Comparison of ENCODE assay signal across 19 mouse cellular contexts in the genomic region with DNA sequence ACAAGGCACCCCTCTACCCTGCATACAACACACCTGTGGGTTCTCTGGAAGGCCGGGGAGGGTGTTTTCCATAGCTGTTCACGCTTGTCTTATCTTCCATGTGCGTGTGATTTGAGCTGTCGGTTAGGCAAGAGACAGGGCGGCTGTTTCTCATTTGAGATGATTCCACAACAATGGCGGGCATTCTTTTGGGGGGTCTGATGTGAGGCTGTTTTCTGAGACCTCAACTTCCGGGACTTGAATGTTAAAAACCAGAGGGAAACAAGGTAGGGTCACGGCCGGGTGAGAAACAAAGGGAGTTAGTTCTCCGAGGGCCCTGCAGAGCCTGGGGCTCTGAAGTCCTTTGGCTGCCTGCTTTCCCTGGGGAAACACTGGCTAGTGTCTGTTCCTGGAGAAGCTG. TPM values are rescaled to one million over a fixed set of nuclear protein-coding genes. Genes with fewer than 3 reads are reported as not detected.
"Had no signal": no experiment of that assay in that cellular context is flagged by ENCODE, and none has a peak within 500 bp of the region (broad histone marks: within the 10 kb centered on the region; RNA-seq: fewer than 3 reads in every experiment).

No protein-coding gene starts in this region.

- H3K4me2 ChIP-seq: limb, embryonic 15.5 days; liver, embryonic 12.5 days; lung, embryonic 14.5 days; neural tube, embryonic 13.5 days had no signal

- H3K9ac ChIP-seq: limb, embryonic 15.5 days; liver, embryonic 12.5 days; lung, embryonic 14.5 days; neural tube, embryonic 13.5 days had no signal

- H3K36me3 ChIP-seq: limb, embryonic 15.5 days; liver, embryonic 12.5 days; midbrain, embryonic 10.5 days; neural tube, embryonic 13.5 days had no signal

- H3K4me3 ChIP-seq: limb, embryonic 15.5 days; liver, embryonic 12.5 days; midbrain, embryonic 10.5 days; neural tube, embryonic 13.5 days had no signal

- H3K27ac ChIP-seq: kidney, postnatal 0 days; limb, embryonic 15.5 days; liver, embryonic 12.5 days; midbrain, embryonic 10.5 days; neural tube, embryonic 13.5 days had no signal

- H3K9me3 ChIP-seq: limb, embryonic 15.5 days; liver, embryonic 12.5 days; midbrain, embryonic 10.5 days; neural tube, embryonic 13.5 days had no signal

- ATAC-seq: liver, embryonic 12.5 days; midbrain, embryonic 16.5 days had no signal

- H3K4me1 ChIP-seq: liver, embryonic 12.5 days had no signal

- DNase-seq: kidney, adult 2 months; kidney, postnatal 36 days; layer of hippocampus, adult 9-11 months; left cerebral cortex, postnatal 4 days; lung, embryonic 14.5 days; lung, postnatal 10 days; lung, postnatal 4 days; right cerebral cortex, postnatal 25 days; thymus, postnatal 4 days had no signal

RNA-seq across cellular contexts. Expression of a gene that starts 11.6 kb away (rescaled TPM):
- total RNA-seq: layer of hippocampus, adult 18-20 months; megakaryocyte, adult 5-6 weeks had no signal
- polyA plus RNA-seq: kidney, adult 2 months; liver, embryonic 12.5 days; liver, embryonic 16.5 days; small intestine, adult 2 months had no signal
